Mouse (Mus musculus): ENCODE data around the gene Frmpd1.

Gene Frmpd1

GRCm38 (mm10) chr4:45184521-45185330 is at the start of gene Frmpd1:
TSS of gene Frmpd1 (plus strand) at chr4:45184875.
- peak in 1 of 2 experiments; percentile 22 for DNase-seq (ENCODE audit: low spot score in 2 of 2)

DNA sequence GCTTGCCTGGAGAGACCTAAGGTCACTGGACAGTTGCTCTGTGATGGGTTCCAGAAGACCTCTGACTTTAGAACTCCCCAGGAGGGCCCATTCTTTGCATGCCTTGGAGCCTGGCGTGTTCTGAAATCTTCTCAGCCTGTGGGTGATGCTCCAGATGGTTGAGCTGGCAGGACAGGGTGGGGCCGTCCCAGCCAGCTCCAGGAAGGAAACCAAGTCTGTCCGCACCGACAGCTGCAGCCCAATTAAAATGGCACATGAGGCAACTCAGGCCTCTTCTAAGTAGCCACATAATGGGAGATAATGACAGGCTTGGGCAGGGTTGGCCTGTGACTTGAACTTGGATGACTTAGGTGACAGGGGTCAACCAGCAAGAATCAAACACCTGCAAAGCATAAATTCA is 47.0 kb upstream of the Frmpd1 start:
- no peak for DNase-seq (ENCODE audit: low spot score in 2 of 2)

DNA sequence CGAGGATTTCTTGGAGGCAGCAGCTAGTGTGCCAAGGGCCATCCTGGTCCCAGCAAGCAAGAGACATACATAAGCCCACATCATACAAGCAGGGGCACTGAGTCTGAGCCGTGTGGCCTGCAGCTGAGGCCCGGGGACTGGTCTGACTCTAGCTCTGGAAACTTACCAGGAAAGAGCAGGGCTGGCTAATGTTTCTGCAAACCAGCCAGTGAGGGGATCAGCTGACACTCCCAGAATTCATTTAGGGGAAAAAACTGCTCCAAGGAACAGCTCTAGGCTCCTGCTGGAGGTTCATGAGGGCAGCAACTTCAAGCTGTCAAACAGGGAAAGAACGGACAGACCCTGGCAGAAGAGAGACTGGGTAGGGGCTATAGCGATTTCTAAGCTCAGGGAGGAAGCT is 42.8 kb upstream of the Frmpd1 start:
- DNase-seq (ENCODE audit: low spot score in 2 of 2): no peak

DNA sequence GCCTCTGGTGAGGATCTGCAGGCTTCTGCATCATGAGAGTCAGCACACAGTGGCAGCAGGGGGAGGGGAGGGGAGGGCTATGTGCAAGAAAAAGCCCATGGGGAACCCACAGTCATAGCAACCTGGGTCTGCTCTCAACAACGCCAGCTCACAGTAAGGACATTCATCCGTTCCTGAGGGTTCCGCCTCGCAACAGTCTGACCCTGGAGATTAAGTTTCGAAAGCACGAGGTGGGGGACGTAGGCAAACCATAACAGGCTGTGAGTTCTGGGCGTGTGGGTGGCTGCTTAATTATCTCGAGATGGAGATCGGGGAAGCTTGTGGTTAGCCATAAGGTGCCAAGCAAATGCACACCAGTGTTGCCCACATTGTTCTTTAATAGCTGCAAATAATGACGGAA is 42.3 kb upstream of the Frmpd1 start:
- peak in 1 of 2 experiments; percentile 22 for DNase-seq (ENCODE audit: low spot score in 2 of 2)

GRCm38 (mm10) chr4:45143005-45143404 is 41.7 kb upstream of the Frmpd1 start:
- DNase-seq (ENCODE audit: low spot score in 2 of 2): no peak

GRCm38 (mm10) chr4:45156433-45156832 is 28.2 kb upstream of the Frmpd1 start:
- DNase-seq (ENCODE audit: low spot score in 2 of 2): no peak

DNA sequence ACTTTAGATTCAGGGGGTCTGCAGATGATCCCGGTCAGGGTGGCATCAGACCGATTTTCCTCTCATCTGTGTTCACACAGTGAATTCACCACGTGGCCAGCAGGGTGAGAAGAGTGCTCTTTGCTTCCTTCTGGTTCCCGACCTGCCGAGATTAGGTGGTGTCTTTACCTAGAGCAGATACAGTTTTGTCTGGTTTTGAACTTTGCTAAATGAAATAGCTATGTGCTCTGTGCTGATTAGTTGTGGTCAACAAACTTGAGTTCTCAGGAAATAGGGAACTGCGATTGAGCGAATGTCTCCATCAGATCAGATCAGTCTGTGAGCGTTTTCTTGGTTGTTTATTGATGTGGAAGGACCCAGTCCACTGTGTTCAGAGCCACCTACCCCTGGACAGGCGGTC is 26.1 kb upstream of the Frmpd1 start:
- DNase-seq (ENCODE audit: low spot score in 2 of 2): no peak

GRCm38 (mm10) chr4:45160773-45161172 is 23.9 kb upstream of the Frmpd1 start:
- no peak for DNase-seq (ENCODE audit: low spot score in 2 of 2)

GRCm38 (mm10) chr4:45163711-45164110 is 21.0 kb upstream of the Frmpd1 start:
- DNase-seq (ENCODE audit: low spot score in 2 of 2): no peak

DNA sequence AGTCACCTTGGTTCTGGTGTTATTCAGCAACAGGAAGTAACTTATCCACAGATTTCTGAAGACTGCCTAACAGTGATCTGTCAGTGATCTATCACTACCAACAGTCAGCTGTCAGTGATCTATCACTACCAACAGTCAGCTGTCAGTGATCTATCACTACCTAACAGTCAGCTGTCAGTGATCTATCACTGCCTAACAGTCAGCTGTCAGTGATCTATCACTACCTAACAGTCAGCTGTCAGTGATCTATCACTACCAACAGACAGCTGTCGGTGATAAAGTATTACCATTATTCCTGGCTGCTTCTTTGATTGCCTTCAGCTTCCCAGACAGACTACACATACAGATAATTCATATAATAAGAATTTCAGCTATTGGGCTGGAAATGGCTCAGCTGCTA is 19.2 kb upstream of the Frmpd1 start:
- no peak for DNase-seq (ENCODE audit: low spot score in 2 of 2)

DNA sequence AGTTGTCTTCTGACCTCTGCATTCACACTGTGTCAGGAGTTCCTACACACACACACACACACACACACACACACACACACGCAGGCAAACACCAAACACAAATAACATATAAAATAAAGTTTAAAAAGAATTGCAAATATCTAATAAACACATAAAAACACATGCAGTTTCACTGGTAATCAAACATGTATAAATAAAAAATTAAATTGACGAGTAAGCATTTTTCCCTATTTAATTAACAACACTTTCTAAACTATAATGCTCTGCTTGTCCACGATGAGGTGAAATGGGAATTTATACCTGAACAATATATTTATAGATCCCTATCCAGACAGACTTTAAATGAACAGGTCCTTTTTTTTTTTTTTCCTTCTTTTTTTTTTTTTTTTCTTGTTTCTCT is 18.7 kb upstream of the Frmpd1 start:
- DNase-seq (ENCODE audit: low spot score in 2 of 2): no peak

GRCm38 (mm10) chr4:45171340-45171739 is 13.3 kb upstream of the Frmpd1 start:
- no peak for DNase-seq (ENCODE audit: low spot score in 2 of 2)

DNA sequence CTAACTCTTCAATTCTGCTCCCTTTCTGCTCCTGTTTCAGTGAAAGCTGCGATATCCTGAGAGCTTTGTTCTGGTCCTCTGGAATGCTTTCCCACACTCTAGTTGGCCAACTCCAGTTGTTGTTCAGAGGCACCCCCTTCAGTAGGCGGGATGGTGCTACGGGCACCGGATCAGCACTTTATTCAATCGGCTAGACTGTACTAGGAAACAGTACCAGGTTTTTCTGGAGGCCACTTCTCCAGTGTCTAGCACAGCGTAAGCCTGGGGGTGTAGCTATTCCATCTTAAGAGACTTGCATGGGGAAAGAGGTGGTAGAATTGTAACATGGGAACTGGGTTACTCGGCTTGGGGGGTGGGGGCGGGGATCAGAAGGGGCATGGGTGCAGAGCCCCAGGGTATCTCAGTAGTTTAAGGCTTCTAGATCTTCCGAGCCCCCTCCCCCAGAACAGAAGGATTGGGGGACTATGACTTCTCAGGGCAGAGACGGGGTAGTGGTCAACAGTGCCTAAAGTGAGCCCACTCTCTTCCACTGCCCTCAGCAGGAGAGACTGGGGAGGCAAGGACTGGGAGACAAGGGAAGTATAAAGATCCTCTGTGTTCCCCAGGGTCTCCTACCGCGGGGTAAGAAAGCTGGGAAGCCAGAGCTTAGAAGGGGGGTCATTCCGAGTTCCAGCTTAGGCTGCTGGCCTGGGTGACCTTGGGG is 706 bp upstream of the Frmpd1 start:
- DNase-seq (ENCODE audit: low spot score in 2 of 2): no peak

DNA sequence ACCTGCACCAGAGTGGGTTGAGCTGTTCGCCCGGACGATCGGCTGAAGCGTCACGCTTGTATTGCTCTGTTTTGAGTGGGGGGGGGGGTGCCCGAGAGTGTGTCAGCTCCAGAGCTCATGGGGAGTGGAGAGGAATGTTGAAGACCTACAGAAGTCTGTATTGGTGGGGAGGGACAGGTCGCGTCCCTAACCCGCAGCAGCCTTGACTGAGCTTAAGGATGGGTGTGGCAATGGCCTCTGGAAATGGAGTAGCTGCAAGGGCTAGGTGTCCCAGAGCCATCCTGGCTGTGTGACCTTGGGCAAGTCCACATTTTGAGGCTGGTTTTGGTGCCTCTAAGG is 625 bp downstream of the Frmpd1 start:
- DNase-seq (ENCODE audit: low spot score in 2 of 2): no peak

DNA sequence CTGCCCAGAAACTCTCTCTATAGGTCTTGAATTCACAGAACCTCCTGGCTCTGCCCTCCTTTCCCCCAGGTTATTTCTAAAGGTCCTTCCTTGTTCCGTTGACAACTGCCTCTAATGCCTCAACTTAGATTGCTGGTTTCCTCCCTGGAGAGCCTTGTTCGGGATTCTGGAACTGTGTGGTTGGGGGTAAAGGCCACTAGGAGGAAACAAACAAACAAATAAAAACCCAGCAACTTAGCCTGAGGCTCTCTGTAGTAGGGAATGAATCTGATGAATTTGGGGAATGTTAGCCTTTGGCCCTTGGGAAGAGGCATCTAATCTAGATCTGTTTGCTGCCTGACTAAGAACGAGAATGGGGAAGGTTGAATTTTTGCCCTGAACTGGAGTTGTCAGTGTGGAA is 13.6 kb downstream of the Frmpd1 start:
- DNase-seq (ENCODE audit: low spot score in 2 of 2): no peak

- no peak for DNase-seq (ENCODE audit: low spot score in 2 of 2)
These were observed 18.6 kb downstream of the Frmpd1 start for GRCm38 (mm10) chr4:45203283-45203682.

DNA sequence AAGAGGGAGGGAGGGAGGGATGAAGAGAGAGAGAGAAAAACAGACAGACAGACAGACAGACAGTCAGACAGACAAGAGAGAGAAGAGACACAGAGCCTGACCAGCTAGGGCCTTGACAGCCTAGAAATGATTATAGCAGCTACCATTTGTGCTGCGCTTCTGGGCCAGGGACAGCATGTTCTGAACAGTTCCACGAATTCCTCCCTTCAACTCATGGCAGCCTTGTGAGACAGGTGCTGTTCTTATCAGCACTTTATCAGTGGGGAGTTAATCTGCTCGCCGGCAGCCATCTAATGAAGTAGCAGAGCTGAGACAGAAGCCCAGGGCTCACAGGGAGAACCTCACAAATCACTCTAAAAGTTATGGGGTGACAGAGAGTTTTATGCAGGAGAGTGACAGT is 22.8 kb downstream of the Frmpd1 start:
- no peak for DNase-seq (ENCODE audit: low spot score in 2 of 2)

DNA sequence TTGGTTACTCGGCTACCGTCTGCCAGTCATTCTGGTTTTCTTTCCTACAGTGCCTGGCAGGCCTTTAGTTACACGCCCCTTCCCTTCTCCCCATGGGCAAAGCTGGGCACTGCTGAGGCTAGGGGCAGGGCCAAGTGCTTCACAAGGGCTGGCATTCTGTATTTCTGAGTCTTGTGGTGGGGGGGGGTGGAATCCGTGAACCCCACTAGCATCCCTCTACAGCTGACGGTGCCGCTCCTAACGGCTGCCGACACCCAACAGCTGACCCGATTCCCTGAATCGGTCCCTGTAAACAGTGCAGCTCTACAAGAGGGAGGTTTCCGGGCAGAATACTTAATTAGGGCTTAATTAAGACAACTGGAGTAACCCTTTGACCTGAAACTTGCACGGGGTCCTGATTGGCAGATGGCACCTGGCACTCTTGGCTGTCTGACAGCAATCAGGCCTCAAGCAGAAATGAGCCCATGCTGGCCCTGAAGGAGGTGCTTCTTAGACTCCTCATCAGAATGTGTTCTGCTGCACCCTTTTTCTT is 24.2 kb downstream of the Frmpd1 start:
- DNase-seq (ENCODE audit: low spot score in 2 of 2): peak; percentile 22 to 36

DNA sequence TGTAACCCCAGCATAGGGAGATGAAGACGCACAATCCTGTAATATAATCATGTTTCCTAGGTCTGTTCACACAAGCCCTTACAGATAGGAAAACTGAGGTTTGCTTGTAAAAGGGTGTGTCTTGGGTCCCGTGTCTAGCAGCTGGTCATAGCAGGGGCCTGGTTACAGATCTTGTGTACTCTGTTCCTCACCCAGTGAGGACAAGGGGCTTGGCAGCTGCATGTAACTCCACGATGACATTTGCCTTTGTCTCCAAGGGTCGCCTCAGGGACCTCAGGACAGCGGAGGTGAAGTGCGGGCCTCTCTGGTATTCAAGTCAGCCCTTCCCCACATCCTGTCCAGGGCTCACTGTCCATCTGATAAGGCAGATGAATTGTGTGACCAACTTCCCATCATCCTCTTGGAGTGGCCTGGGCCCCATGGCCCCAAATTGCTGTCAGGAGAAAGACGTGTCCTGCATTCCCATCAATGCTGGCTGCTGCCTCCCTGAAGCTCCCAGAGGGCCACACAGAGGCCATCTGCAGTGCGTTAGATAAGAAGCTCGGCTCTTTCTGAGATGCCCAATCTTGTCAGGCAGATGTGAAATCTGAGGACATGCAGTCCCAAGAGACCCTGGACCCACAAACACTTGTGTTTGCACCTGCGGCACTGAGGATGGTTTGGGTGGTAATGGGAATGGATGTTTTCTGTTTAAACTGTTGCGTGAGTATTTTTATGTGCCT is 27.8 kb downstream of the Frmpd1 start:
- DNase-seq (ENCODE audit: low spot score in 2 of 2): no peak

DNA sequence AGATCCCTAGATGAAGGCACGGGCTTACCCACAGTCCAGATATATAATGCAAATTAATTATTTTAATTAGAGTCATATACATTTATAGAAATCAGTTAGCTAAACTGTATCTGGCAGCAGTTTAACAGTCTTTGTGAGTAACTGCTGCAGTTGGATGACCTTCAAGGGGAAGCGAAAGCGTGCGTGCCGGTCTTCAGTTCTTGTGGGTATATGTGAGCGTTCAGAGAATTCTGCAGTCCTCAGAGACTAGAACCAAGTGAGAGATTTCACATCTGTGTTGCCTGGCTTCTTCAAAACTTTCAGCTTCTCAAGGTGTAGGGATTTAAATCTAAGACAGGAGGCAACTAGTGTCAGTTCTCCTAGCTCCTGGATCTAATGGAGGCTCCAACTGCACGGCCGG is 35.3 kb downstream of the Frmpd1 start:
- DNase-seq (ENCODE audit: low spot score in 2 of 2): no peak

DNA sequence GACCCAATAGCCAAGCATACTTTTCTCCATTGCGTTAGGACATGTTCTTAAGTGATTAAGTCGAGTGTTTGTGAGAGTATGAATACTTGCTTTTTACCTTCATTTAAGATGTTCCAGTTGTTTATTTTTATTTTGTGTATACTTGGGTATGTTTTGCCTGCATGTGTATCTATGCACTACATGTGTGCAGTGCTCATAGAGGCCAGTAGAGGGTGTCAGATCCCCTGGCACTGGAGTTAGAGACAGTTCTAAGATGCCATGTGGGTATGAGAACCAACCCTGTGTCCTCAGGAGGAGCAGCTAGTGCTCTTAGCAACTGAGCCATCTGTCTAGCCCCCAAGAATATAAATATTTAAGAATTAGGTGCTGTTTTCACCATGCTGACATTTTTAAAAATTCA is 37.7 kb downstream of the Frmpd1 start:
- no peak for DNase-seq (ENCODE audit: low spot score in 2 of 2)

DNA sequence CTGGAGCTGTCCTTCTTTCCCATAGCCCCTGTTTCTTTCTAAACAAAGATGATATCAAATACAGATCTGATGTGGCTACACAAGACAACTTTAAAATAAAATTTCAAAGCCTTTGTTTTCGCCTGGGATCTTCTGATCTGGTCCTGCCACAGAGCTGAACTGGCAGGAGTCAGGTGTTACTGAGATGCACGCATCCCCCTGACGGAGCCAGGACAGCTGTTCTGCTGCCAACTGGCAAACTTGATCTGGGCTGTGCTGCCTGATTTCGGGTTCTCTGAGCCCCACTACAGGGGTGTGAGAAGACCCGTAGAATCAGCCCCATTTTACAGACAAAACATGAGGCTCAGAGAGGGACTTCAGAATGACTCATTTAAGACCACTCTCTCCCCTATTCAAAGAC is 45.6 kb downstream of the Frmpd1 start:
- DNase-seq (ENCODE audit: low spot score in 2 of 2): no peak

GRCm38 (mm10) chr4:45238260-45238659 is 53.6 kb downstream of the Frmpd1 start:
- no peak for DNase-seq (ENCODE audit: low spot score in 2 of 2)

Data from left cerebral cortex, adult 9 months (tissue).